In genomic region chrX:12990777-12991176, GRCm38 (mm10) we compare ENCODE assay signal across 17 mouse cellular contexts.
"Had no signal": no experiment of that assay in that cellular context is flagged by ENCODE, and none has a peak within 500 bp of the region (broad histone marks: within the 10 kb centered on the region; RNA-seq: fewer than 3 reads in every experiment).

No protein-coding gene starts in this region.

- H3K36me3 ChIP-seq: midbrain, embryonic 13.5 days; midbrain, embryonic 15.5 days; neural tube, embryonic 12.5 days had no signal

- H3K4me3 ChIP-seq: megakaryocyte, embryonic 14.5 days; midbrain, embryonic 13.5 days; midbrain, embryonic 15.5 days; neural tube, embryonic 12.5 days had no signal

- DNase-seq: lung, adult 18-20 months; lung, embryonic 14.5 days; lung, postnatal 10 days; lung, postnatal 4 days; retina, postnatal 1 day; right cerebral cortex, adult 18-20 months; right cerebral cortex, postnatal 25 days; right cerebral cortex, postnatal 4 days; spleen, adult 18-20 months; thymus, adult 18-20 months; thymus, postnatal 14 days; thymus, postnatal 36 days had no signal

- H3K4me1 ChIP-seq: midbrain, embryonic 13.5 days; midbrain, embryonic 15.5 days; neural tube, embryonic 12.5 days had no signal

- H3K27me3 ChIP-seq: midbrain, embryonic 13.5 days; midbrain, embryonic 15.5 days; neural tube, embryonic 12.5 days had no signal

- ATAC-seq: midbrain, embryonic 13.5 days; midbrain, embryonic 15.5 days had no signal

- H3K27ac ChIP-seq: liver, embryonic 14.5 days; midbrain, embryonic 13.5 days; midbrain, embryonic 15.5 days; neural tube, embryonic 12.5 days had no signal
